Mouse (Mus musculus) CD4-positive, CD25-positive, alpha-beta regulatory T cell (primary cell): ENCODE data around the gene Spata31d1c. TPM values are rescaled to one million over a fixed set of nuclear protein-coding genes. Genes with fewer than 3 reads are reported as not detected.

Source experiments
- polyA plus RNA-seq: library from polyadenylated mRNA; unstranded; fragments of 100-300 nt; shearing (Covaris generic); gene quantifications from one replicate; pipeline ENCODE4 v1.2.1, GENCODE M21; 2017

Gene Spata31d1c
- not detected for polyA plus RNA-seq

DNA sequence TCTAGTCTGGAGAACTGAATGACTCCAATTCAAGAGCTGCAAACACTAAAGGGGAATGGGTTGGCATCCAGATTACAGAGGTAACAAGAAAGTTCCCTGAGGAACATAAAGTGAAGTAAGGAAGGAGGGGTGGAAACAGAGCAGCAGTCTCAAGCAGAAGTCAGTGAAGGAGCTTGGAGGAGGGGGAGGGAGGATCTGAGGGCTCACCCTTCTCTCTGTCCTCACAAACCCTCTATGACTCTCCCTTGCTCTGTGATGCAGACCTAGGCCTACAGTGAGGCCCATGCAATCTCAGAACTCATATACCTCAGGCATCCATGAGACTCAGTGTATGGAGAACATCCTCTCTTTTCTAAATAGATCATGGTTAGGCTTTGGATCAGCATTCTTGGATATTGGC lies at the start of gene Spata31d1c:
Spata31d1c (plus strand) TSS at position 301 of the 400 bp plus-strand sequence.

DNA sequence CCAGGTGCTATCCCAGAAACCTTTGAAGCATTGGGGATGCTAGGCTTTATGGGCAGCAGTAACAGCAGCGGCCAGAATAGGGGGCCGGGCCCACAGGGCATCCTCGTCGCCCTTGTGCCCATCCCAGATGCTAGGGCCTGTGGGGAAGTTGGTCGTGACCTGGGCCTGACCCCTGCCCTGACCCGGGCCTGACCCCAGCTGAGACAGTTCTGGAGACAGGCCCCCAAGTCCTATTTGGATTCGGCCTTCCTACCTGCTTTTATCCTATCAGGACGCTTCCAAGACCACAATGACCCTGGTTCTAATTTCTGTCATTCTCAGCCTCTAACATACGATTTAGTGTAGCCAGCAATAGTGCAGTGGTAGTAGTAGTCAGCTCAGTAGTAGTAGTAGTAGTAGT lies 19.8 kb downstream of the Spata31d1c start, which contains the start of gene Prss47:
Prss47 (minus strand) TSS at position 101 of the 400 bp plus-strand sequence.

Other genes with a start within 250 kb of the Spata31d1c start
- not detected for gene Cntnap3, start 129.1 kb upstream of the Spata31d1c start, polyA plus RNA-seq
- not detected for gene Spata31, start 115.7 kb upstream of the Spata31d1c start, polyA plus RNA-seq
- not detected for gene Prss47, start 19.7 kb downstream of the Spata31d1c start, polyA plus RNA-seq
- 58.4 TPM for gene Mfsd14b, start 79.9 kb downstream of the Spata31d1c start, polyA plus RNA-seq
- gene Olfr465-ps1, start 105.0 kb downstream of the Spata31d1c start, polyA plus RNA-seq, result not detected
- 0.08 TPM for gene Olfr466, start 117.2 kb downstream of the Spata31d1c start, polyA plus RNA-seq
- not detected for gene Nlrp4f, start 172.9 kb downstream of the Spata31d1c start, polyA plus RNA-seq
- not detected for gene Gm10775, start 226.5 kb downstream of the Spata31d1c start, polyA plus RNA-seq
- gene Zfp369, start 245.8 kb downstream of the Spata31d1c start, polyA plus RNA-seq, result 14.8 TPM